Mouse (Mus musculus) frontal cortex, postnatal 14 days (tissue): Measurements from ENCODE around the gene Thsd7b.
A peak's percentile ranks its signal among the peaks of the same experiment; 100 is the strongest.

Source experiments
- DNase-seq, 2 experiments: peaks; one replicate each; pipeline ENCODE4 v3.0.0; 2022; ENCODE audit warnings: low spot score in 2 of 2

The Thsd7b gene

DNA sequence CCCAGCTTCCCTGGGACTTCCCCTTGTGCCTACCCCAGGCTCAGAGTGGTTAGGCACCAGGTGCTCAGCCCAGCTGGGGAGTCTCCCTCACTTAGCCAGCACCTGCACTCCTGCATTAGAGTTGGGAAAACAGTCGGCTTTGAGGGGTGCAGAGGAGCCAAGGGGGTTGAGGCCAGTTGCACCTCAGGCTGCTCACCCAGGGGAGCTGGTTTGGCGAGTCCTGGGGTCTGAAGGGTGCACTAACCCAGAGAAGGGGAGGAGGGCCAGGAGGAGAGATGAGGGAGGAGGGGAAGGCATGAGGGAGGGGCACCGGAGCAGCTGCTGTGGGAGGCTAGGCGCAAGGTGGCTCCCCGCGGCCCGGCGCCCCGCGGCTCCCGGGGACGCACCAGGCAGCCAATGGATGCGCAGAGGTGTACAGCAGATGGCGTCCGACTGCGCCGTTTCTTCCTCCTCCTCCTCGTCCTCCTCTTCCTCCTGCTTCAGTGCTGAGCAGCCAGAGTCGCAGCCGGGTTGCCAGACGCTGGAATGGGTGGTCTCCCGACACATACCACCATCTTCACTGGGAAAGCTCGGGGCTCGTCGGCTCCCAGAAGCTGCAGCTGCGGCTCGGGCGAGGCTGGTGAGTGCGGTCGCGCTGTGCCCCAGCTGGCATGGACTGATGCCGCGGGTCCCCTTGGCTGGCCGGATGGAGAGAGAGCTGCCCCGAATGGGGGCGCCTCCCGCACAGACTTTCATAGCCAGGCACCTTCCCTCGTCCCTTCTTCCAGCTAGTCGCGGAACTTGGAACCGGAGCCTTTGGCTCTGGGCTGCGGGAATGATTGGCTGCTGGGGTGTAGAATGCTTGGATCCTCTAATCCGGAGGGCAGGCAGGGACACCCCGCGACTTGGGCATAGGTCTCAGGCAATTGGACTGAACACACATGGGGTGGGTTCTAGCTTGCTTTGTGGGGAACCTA, at the start of gene Thsd7b:
TSS of gene Thsd7b (plus strand) at position 321 of the 956 bp plus-strand sequence.
- peak; percentile 16 to 34 for DNase-seq

DNA sequence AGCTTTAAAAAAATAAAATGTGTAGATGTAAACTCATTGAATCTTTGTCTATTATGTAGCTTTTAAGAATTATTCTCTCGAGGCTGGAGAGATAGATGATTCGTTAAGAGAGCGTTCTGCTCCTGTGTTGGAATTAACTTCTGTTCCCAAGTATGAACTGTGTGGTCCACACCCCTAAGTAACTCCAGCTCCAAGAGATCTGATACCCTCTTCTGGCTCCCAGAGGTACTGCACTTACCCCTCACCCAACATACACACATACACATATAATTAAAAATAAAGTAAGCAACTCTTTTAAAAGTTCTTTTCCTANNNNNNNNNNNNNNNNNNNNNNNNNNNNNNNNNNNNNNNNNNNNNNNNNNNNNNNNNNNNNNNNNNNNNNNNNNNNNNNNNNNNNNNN, 28.8 kb upstream of the Thsd7b start:
- peak in 1 of 2 experiments; percentile 35 for DNase-seq

DNA sequence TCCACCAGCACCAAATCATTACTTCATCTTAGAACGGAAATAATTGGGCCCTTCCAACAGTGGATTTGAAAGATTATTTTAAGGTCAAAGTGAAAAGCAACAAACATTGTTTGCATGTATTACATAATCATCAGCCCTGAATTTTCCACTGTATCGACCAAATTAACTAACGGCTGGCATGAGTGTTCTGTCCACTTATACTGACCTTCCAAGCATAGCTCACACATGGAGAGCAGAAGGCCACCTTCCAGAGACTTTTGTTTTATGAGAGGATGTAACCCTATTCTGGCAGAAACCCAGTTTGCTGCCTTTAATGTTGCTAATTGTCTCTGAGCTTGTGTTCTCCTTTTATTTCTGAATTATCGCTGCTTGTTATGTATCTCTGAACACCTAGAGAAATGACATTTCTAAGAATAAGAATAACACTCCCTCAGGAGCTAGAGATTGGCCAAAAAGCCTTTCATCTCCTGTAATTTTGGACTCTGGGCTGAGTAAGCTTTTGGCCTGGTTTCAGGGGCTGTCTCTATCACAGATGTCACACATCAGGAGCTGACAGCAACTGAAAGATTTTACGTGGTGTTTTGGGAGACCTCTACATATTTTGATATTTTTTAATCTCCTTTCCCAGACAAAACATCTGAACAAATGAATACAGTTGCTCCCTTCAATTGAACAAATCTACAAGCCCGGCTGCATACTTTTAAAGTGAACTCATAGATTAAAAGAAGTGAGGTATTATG, 22.2 kb upstream of the Thsd7b start:
- no peak for DNase-seq

DNA sequence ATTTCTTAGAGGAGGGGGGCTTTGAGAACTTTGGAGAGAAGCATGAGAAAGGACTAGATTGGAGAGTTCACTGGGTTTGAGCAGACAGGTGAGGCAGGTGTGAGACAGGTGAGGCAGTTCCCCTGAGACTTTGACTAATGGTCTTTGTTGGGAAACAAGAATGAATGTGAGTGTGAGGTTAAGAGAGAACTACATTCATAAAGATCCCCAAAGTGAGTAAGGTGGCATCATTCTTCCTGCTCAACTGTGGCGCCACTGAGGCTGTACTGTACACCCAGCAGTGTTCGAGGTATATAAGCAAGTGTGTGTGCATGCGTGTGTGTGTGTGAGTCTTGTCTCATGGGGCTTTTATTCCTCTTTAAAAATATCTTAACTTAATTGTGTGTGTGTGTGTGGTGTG, 6.4 kb upstream of the Thsd7b start:
- DNase-seq: no peak

DNA sequence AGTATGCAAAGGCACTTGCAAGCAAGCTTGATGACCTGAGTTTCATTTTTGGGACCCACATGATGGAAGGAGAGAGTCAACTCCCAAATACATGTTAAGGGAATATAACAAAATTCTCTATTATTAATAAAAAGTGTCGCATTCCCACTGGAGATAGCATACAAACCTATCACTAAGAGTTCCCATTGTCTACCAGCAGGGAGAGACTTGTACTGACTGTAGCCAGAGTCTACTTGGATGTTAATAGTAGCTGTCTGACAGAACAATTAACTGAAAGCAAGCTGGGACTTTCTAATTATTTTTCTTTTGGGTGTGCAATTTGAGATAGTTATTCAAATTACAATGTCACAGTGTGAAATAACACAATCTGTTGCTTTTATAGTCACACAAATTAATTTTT, 31.1 kb downstream of the Thsd7b start:
- no peak for DNase-seq

DNA sequence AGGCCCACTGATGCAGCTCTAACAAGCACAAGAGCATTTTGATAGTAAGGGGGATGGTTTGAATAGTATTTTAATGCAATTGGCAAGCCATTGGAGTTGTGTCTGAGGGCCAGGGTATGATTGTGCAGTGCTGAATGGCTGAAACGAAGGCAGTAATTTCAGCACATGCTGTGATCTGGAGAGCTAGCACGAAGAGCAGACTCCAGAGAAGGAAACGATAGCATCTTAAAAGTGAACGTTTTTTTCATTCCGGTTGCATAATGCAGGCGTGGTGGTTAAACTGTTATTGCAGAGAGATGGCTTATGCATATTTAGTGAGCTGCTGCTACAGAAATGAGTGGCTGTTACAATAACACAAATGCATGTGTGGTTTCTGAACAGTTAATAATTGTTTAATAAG, 51.3 kb downstream of the Thsd7b start:
- DNase-seq: no peak

DNA sequence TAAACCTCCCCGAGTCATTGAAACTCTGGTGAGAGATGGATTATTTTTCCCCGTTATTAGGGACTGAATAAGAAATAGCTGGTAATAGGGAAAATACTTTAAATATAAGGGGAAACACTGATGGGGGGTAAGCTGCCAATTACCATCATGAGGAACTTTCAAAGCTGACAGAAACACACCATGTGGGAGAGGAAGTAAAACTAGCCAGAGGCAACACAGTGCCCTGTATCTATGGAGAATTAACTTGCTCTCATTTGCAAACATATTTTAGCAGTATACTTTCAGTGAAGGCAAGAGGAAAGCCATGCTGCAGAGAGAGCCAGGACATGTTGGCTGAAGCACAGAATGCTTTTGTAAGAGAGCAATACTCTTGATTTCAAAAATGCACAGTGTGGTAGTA, 51.7 kb downstream of the Thsd7b start:
- no peak for DNase-seq

DNA sequence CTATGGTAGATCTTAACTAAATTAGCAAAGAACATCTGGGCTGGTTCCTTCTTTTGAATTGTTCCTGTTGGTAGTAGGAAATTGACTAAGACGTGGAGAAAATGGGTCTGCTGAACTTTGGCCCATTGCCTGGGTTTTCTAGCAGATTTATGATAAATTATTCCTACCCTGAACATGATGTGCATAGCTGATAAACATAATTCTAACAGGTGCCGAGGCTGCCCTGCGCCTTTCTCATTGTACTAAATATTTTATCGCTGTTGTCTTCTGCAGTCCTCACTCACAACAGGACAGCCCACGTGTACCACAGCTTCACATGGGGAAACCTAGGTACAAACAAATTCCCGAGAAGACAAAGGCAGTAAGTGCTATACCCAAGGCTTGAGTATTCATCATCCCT, 83.5 kb downstream of the Thsd7b start:
- DNase-seq: no peak

DNA sequence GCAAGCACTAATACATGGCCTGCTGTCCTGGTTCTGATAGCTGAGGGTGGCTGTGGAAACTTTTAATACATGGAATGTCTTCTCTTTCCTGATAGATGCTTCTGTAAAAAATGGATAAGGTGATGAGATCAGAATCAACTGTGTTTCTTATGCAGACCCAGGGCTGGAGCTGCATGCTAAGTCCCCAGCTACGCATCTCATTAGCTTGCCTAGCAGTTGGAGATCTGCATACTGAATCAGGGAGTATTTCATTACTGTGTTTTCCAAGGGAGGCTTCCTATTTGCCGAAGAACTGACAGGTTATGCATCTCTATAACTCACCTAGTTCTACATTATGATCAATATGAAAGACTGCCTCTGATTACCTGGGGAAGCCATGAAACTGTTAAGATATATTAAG, 84.3 kb downstream of the Thsd7b start:
- no peak for DNase-seq

DNA sequence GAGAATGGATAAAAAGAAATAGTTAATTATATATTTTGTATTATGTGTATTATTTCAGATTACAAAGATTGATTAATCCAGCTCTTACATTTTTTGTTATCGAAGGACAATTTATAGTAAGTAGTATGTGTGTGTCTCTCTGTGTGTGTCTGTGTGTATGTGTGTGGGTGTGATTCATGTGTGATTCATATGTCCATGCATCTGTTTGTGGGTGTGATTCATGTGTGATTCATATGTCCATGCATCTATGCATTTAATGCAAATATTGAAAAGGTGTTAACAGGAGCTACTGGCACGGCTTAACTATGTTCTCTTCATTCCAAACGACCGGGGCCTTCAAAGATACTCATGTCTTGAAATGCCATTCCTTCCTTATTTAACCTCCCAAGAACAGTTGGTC, 90.3 kb downstream of the Thsd7b start:
- DNase-seq: no peak

DNA sequence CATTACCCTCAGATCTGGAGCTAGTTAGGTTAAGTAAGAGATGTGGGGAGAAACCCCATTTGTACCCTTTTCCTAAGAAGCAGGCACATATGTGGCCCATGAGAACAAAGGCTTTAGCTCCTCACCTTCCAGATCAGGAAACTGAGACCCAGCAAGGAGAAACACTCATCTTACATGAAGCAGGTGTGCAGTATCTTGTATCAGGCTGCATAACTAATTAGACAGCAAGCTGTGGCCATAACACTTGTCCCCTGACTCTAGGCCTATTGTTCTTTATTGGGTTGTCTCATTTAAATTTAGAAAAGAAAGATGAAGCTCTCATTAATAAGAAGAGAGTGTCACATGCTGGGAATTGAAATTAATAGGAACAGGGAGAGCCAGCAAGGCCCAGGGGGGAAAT, 91.7 kb downstream of the Thsd7b start:
- no peak for DNase-seq

DNA sequence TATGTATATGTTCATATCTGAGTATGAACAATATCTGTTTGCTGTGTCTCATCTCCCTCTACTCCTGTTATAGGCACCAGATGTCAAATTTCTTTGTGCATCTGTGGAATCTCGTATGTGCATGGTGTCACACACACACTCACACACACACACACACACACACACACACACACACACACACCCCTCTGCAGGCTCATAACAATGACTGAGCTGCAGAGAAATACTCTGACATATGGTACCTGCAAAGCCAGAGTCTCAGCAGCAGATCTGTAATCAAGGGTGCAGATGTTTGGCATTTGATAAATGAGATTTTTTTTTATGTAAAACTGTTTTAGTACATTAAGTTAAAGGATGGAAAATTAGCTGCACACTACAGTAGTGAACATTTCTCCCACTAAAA, 92.5 kb downstream of the Thsd7b start:
- no peak for DNase-seq

DNA sequence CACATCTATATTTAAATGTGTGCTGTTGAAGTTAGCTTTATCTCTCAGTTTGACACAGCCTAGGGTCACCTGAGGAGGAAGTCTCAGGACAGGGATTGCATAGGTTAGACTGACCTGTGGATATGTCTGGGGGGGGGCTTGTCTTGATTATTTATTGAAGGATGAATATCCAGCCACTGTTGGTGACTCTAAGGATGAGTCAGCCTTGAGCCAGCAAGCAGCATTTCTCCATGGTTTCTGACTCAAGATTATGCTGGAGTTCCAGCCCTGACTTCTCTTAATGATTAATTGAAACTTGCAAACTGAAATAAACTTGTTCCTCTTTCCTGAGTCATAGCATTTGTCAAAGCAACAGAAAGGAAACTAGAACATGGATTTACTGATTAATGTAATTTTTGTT, 113.4 kb downstream of the Thsd7b start:
- DNase-seq: no peak

DNA sequence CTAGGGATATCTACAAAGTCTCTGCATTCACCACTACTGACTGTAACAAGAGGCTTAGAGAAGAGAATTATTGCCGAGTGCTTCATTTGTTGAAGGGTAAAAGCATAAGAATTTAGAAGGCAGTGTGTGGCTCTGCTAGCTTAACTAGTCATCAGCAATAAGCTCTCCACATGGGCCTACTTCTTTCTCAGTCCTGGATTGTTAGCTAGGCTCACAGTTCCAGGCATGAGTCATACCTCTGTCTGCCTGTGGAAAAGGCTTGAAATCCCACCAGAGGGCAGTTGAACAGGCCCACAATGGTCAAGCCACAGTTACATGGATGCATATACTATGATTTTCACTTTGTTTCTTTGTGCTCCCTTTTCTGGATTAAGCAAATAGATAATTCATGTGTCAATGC, 138.5 kb downstream of the Thsd7b start:
- DNase-seq: no peak

DNA sequence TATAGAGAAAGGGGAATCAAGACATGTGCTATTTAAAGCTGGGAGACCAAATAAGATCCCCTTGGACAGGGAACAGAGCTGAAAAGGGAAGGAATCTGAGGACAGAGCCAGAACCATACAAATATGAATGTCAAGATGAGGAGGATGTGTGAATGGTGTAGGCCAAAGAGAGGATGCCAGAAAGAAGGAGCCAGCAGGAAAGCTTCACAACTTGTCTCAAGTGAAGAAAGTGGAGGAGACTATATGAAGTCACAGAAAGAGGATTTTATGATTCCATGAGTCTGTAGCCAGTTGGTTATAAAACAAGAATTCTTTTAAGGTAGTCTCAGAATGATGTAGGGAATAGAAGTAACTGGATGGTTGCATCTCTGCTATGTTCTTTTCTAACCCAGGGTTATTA, 148.5 kb downstream of the Thsd7b start:
- no peak for DNase-seq

DNA sequence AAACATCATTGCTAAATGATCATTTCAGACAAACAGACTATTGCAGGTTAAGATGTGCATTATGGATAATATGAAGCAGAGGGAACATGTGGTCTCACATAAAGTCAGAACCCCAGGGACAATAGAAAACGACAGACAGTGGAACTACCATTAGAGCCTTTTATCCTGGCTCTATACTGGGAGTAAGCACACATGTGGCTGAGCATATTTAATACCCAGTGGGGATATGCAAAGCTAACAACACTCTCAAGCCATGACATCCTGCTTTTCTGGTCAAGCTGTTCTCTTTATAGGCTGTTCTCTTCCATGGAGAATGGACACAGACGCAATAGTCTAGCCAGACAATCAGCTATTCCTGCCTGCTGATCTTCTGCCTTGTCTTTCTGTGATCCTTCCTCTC, 191.3 kb downstream of the Thsd7b start:
- DNase-seq: no peak

DNA sequence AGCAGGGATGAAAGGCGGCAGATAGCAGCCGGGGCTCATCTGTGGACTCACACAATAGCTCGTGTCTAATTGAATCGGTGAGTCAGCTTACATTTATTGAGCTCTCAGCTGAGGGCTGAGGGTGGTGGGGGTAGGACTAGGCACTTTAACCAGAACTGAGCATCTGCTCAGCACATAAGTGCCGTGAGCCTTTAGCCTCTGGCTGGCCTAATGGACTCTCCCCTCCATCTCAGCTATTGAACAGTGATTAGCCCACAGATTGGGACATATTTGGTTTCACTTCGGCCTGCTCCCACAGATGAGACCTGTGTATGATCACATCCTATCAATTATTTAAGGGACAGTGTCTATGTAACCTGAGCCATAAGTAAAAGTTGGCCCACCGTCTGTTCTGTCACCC, 200.4 kb downstream of the Thsd7b start:
- no peak for DNase-seq

DNA sequence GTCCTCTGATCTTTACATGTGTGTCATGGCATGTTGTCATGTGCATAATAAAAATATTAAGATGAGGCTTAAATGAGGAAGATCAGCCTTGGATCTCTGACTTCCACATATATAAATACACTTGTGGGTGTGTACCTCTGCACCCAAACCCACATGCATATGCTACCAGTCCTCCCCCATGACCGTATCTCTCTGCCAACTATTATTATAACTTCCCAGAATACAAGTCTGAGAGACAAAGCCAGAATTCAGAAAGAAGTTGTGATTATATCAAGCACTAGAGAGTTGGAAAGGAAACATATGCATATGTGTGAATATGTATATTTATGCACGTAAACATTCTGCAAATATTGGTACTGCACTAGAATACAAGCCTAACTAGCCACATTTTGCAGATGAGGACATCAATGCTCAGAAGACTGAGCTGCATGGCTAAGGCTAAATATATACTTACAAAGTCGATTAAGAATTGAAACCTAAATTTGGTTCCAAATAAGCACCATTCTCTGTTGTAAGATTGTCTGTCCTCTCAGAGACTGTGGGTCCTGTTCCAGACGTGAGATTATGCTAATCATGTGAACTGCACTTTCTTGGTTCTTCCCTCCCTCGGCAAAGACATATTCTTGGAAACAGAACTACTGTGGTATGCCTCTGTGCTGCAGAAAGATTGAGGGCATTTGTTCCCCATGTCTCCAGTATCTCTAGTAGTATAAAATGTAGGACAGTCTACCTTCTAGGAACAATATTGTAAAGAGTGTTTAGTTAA, 211.3 kb downstream of the Thsd7b start:
- DNase-seq: no peak

DNA sequence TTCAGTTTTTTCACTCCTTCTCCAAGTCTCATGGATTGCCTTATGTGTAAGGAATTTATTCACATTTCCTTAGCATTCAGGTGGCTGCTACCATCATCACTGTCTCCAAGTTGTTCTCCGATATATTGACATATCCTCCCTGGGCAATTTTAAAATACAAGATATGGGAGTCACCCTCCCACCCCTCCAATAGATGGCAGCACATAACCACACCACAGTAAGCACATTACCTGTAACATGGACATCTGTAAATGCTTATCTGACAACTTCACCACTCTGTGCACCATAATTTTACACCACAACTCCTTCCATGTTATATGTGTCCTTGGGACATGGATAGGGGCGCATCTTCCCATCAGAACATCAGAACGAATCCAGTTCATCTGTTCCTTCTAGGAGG, 218.0 kb downstream of the Thsd7b start:
- DNase-seq: no peak

DNA sequence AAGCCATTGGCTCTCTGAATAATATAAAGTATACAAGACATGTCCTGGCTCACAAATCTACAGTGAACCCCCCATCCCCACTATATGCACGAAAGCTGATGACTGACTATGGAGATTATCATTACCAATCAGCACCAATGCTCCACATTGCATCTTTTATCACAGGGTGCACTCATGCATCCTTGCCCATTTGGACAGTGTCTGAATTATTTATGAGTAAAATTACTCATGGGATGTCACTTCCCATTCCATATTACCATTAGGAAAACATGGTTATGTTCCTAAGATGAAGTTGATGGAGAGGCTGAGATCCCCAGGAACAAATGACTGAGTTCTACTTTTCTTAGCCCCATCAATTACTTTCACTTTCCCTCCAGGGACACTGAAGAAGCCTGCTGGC, 220.8 kb downstream of the Thsd7b start:
- no peak for DNase-seq

DNA sequence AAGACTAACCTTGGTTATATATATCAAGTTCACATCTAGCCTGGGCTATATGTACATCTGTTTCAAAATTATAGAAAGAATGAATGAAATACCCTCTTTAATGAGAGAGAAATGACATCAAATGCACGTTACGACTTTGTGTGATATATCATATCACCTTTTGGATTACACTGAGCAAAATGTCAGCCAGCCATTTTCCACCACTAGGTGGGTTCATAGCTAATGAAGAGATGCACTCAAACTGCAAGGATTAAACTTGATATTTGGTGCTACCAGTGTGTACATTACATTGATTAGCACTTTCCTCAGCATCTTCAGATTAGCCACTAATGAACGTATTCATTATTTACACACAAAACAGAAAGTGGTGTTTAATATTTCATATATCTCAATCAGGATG, 228.6 kb downstream of the Thsd7b start:
- DNase-seq: no peak

DNA sequence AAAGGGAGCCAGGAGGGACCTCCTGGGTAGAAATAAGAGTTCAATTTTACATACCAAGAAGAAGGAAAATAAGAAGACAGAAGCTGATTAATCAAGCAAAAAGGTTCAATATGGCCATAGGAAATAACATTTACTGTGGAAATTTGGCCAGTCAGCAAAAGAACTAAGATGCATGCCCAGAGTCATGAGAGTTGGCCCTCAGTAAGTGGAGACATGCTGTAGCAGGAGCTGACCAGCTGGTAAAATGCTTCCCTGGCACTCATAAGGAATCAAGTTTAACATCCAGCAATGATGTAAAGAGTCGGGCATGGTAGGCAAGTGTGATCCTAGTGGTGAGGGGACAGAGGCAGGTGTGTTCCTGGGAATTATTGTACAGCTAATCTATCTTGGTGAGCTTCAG, 243.3 kb downstream of the Thsd7b start:
- DNase-seq: no peak
